Mouse (Mus musculus) heart, postnatal 0 days (tissue): ENCODE results near the gene Uba2. TPM values are rescaled to one million over a fixed set of nuclear protein-coding genes. Genes with fewer than 3 reads are reported as not detected.

Experiments used
- ATAC-seq: fragments of 200-750 bp; cut with Nextera tagmentation; 2 replicates; pipeline ENCODE4 v1.8.0; 2017; ENCODE audit warnings: low read depth, moderate number of reproducible peaks, moderate library complexity; ENCODE audit not compliant: insufficient read depth
- DNase-seq: peaks from one replicate; pipeline ENCODE4 v3.0.0-alpha.2; 2016; ENCODE audit warnings: low spot score
- H3K27ac ChIP-seq: fragments of 300-500 bp; sonication (generic); 2 replicates; pipeline ENCODE4 v1.5.1; 2014; ENCODE audit warnings: low read depth, mild to moderate bottlenecking
- H3K27me3 ChIP-seq: fragments of 300-500 bp; sonication (generic); 2 replicates; pipeline ENCODE4 v1.6.1; 2014; ENCODE audit warnings: low read length, mixed read lengths; ENCODE audit not compliant: control insufficient read depth, insufficient read depth
- H3K36me3 ChIP-seq: fragments of 300-500 bp; sonication (generic); replicated peaks from 2 replicates; pipeline ENCODE4 v1.6.1; 2014; ENCODE audit warnings: low read length, mixed read lengths; ENCODE audit not compliant: control insufficient read depth, insufficient read depth
- H3K4me1 ChIP-seq: fragments of 300-500 bp; sonication (generic); 2 replicates; pipeline ENCODE4 v1.6.1; 2014; ENCODE audit warnings: antibody characterized with exemption; ENCODE audit not compliant: control insufficient read depth, insufficient read depth
- H3K4me2 ChIP-seq: fragments of 300-500 bp; sonication (generic); 2 replicates; pipeline ENCODE4 v1.6.1; 2014; ENCODE audit warnings: low read depth, mild to moderate bottlenecking, low read length, moderate library complexity
- H3K4me3 ChIP-seq: fragments of 300-500 bp; sonication (generic); 2 replicates; pipeline ENCODE4 v1.5.1; 2014; ENCODE audit warnings: low read depth, low read length
- H3K9ac ChIP-seq: fragments of 300-500 bp; sonication (generic); replicated peaks from 2 replicates; pipeline ENCODE4 v1.6.1; 2014; ENCODE audit warnings: low read depth, low read length, mixed read lengths
- H3K9me3 ChIP-seq: fragments of 300-500 bp; sonication (generic); replicated peaks from 2 replicates; pipeline ENCODE4 v1.6.1; 2016; ENCODE audit warnings: low read length; ENCODE audit not compliant: control insufficient read depth
- CTCF ChIP-seq: IDR thresholded peaks from 2 replicates; pipeline ENCODE4 v1.5.1; 2016; ENCODE audit warnings: antibody characterized with exemption, control low read depth, low read depth
- EP300 ChIP-seq: IDR thresholded peaks from 2 replicates; pipeline ENCODE4 v1.6.1; 2016; ENCODE audit warnings: antibody characterized with exemption, low read depth
- WGBS: fragments of 180-500 bp; shearing (Covaris S2); extraction: QIAGEN DNeasy Blood & Tissue Kit; methylation state at CpG from one replicate; pipeline ENCODE4 v1.1.7; 2014; 5-methylcytosine and 5-hydroxymethylcytosine counted together
- polyA plus RNA-seq: library from polyadenylated mRNA; unstranded; fragments of >200 nt; fragmentation: Nextera tagmentation; extraction: Ambion mirVana; gene quantifications from 2 replicates; pipeline ENCODE4 v1.2.1, GENCODE M21; 2015
- total RNA-seq: library from RNA; depleted of rRNA; stranded (reverse); fragments of >200 nt; gene quantifications from 2 replicates; pipeline ENCODE4 v1.2.3, GENCODE M21; 2014; ENCODE audit warnings: low replicate concordance

Uba2 gene
- total and polyA plus RNA-seq, 2 experiments from 2014 or later, result 54.8 to 59.3 TPM

DNA sequence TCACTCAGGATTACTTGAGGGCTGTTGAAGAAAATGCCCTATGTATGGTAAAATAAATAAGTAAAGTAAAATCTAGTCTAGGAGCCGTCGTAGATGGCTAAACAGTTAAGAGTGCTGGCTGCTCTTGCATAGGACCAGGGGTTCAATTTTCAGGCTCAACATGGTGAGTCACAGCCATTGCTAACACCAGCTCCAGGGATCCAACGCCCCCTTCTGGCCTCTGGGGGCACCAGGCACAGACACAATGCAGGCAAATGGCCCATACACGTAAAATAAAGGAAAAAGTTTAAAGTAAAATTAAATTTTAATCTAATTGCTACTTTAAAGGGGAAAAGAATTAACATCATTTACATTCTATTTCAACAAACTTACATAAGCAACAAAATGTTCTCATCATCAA, 2.5 kb downstream of the Uba2 start:
- Histone ChIP-seq H3K4me2 (no peak overlapping the region), H3K9ac (no peak overlapping the region), H3K27me3 (no peaks in the 10 kb centered on the region), H3K4me1 (peaks cover 7% of the 10 kb centered on the region), H3K9me3 (no peaks in the 10 kb centered on the region), H3K27ac (no peak overlapping the region), H3K36me3 (peaks cover 33% of the 10 kb centered on the region), H3K4me3 (no peak overlapping the region)
- WGBS, result 60% methylated on average over 4 of the region's 4 CpGs
- ATAC-seq, result no peak
- TF ChIP-seq EP300 (no peak), CTCF (peak; percentile 26)
- peak; percentile 7 for DNase-seq

DNA sequence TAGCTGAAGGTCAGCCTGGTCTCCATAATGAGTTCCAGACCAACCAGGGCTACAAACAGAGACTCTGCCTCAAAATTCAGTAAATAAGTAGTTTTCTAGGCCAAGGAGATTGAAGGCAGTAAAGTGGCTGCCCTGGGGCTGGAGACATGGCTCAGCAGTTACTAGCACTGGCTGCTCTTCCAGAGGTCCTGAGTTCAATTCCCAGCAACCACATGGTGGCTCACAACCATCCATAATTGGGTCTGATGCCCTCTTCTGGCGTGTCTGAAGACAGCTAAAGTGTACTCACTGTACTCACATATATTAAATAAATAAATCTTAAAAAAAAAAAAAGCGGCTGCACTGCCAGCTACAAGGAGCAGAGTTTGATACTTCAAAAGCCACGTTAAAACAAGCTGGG, 3.4 kb downstream of the Uba2 start:
- DNase-seq, result no peak
- no peak for TF ChIP-seq CTCF
- H3K4me2 ChIP-seq, result no peak overlapping the region
- no peak overlapping the region for H3K4me3 ChIP-seq
- 85% methylated on average over 3 of the region's 3 CpGs for WGBS
- peaks cover 42% of the 10 kb centered on the region for H3K36me3 ChIP-seq
- H3K9me3 ChIP-seq, result no peaks in the 10 kb centered on the region
- ATAC-seq, result no peak
- no peak overlapping the region for H3K27ac ChIP-seq
- H3K27me3 ChIP-seq, result no peaks in the 10 kb centered on the region
- peaks cover 7% of the 10 kb centered on the region for H3K4me1 ChIP-seq
- no peak overlapping the region for H3K9ac ChIP-seq

DNA sequence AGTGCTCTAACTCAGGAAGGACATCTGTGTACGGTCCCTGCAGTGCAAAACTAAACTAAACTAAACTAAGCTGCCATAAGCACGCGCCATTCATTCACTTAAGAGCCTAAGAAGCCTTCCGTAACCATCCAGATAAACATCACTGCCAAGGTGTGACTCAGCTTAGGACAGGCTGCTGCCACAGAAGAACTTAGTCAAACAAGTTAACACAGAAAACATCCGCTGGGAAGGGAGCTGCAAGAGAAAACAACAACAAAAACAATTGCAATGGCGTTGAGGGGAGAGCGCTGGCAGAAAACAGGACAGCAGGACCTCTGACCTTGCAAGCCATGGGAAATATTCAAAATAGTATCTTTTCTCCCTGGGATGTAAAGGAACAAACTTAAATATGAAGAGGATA, 4.7 kb downstream of the Uba2 start:
- no peak for ATAC-seq
- peaks cover 7% of the 10 kb centered on the region for H3K4me1 ChIP-seq
- TF ChIP-seq CTCF, result no peak
- no peak for TF ChIP-seq EP300
- no peak overlapping the region for H3K9ac ChIP-seq
- peaks cover 53% of the 10 kb centered on the region for H3K36me3 ChIP-seq
- H3K4me3 ChIP-seq, result no peak overlapping the region
- no peaks in the 10 kb centered on the region for H3K27me3 ChIP-seq
- 89% methylated on average over 7 of the region's 7 CpGs for WGBS
- H3K9me3 ChIP-seq, result no peaks in the 10 kb centered on the region
- no peak overlapping the region for H3K27ac ChIP-seq
- DNase-seq, result no peak
- H3K4me2 ChIP-seq, result no peak overlapping the region

DNA sequence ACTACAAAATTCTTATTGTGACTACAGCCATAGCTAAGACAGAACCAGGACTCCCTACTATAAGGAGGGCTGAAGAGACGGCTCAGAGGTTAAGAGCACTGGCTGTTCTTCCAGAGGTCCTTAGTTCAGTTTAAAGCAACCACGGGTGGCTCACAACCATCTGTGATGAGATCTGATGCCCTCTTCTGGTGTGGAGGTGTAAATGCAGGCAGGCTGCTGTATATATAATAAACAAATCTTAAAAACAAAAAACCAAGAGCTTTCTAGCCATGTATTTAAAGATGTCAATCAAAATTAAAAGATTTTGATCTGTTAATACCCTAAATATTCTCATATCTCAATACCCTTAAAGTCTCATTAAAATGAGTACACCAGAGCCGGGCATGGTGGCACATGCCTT, 10.2 kb downstream of the Uba2 start:
- Histone ChIP-seq H3K27me3 (no peaks in the 10 kb centered on the region), H3K4me2 (no peak overlapping the region), H3K9ac (no peak overlapping the region), H3K27ac (no peak overlapping the region), H3K36me3 (peaks cover 92% of the 10 kb centered on the region), H3K4me1 (no peaks in the 10 kb centered on the region), H3K4me3 (no peak overlapping the region), H3K9me3 (no peaks in the 10 kb centered on the region)
- WGBS, result 90% methylated on average over 3 of the region's 3 CpGs
- DNase-seq (no peak), ATAC-seq (no peak)
- TF ChIP-seq CTCF (no peak), EP300 (no peak)

DNA sequence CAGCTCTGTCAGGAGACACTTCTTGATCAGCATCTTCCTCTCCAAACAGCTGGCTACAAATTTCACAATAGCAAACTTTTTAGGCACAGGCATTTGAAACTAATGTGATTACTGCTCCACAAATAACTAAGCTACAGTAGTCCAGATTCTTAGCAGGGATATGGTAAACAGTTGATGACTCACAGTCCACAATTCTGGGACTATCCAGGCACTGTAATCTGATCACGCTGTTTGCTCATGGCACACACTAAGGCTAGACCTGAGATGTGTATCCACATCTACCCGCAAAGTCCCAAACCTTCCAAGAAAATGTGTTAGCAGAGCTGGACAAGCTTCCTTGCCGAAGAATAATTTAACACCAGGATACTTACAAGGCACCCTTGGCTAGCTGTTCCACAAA, 11.4 kb downstream of the Uba2 start:
- Histone ChIP-seq H3K4me3 (no peak overlapping the region), H3K9me3 (no peaks in the 10 kb centered on the region), H3K4me2 (no peak overlapping the region), H3K36me3 (peaks cover 94% of the 10 kb centered on the region), H3K27ac (no peak overlapping the region), H3K27me3 (no peaks in the 10 kb centered on the region), H3K4me1 (no peaks in the 10 kb centered on the region), H3K9ac (no peak overlapping the region)
- TF ChIP-seq EP300 (no peak), CTCF (no peak)
- WGBS, result 95% methylated on average over 3 of the region's 3 CpGs
- ATAC-seq (no peak), DNase-seq (no peak)

DNA sequence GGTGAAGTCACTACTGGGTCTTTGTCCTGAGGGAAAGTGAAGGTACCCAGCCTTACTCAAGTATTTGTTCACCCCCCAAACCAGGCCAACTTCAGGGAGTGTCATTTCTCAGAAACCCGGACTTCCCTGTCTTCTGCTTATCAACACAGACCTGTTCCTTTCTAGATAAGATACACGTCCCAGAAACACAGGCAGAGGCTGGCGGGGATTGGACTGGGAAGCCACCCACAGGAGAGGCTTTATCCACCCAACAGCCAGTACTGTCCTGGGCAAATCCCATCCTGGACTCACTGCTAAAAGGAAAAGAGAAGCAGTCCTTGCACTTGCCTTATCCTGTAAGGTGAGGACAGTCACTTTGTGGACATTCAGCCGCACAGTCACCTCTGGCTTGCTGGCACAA, 22.2 kb downstream of the Uba2 start:
- Histone ChIP-seq H3K4me3 (no peak overlapping the region), H3K4me2 (no peak overlapping the region), H3K4me1 (no peaks in the 10 kb centered on the region), H3K27ac (no peak overlapping the region), H3K9me3 (0 out of 2 replicates have a peak, but pooled peaks cover 8% of the 10 kb centered on the region), H3K36me3 (peaks cover 98% of the 10 kb centered on the region), H3K9ac (no peak overlapping the region), H3K27me3 (no peaks in the 10 kb centered on the region)
- DNase-seq (no peak), ATAC-seq (no peak)
- 46% methylated on average over 4 of the region's 4 CpGs for WGBS
- TF ChIP-seq CTCF (no peak), EP300 (no peak)
